Mouse (Mus musculus) midbrain, embryonic 11.5 days (tissue): ENCODE data around the gene Atp2c2. TPM values are rescaled to one million over a fixed set of nuclear protein-coding genes. Genes with fewer than 3 reads are reported as not detected.
A peak's percentile ranks its signal among the peaks of the same experiment; 100 is the strongest.

ENCODE experiments used
- ATAC-seq: fragments of 200-750 bp; cut with Nextera tagmentation; 2 replicates; pipeline ENCODE4 v1.8.0; 2017; ENCODE audit warnings: moderate TSS enrichment, moderate library complexity; ENCODE audit not compliant: low FRiP score
- DNase-seq: peaks from one replicate; pipeline ENCODE4 v3.0.0; 2015; ENCODE audit warnings: low spot score; ENCODE audit errors: missing footprints
- H3K27ac ChIP-seq: fragments of 300-500 bp; sonication (generic); 2 replicates; pipeline ENCODE4 v1.5.1; 2014; ENCODE audit warnings: low read depth, low read length
- H3K27me3 ChIP-seq: fragments of 300-500 bp; sonication (generic); 2 replicates; pipeline ENCODE4 v1.6.1; 2014; ENCODE audit warnings: mild to moderate bottlenecking, low read length, moderate library complexity, mixed read lengths; ENCODE audit not compliant: control insufficient read depth, insufficient read depth
- H3K36me3 ChIP-seq: fragments of 300-500 bp; sonication (generic); 2 replicates; pipeline ENCODE4 v1.6.1; 2014; ENCODE audit warnings: mild to moderate bottlenecking, low read length, moderate library complexity, mixed read lengths; ENCODE audit not compliant: control insufficient read depth, insufficient read depth
- H3K4me1 ChIP-seq: fragments of 300-500 bp; sonication (generic); 2 replicates; pipeline ENCODE4 v1.6.1; 2014; ENCODE audit warnings: low read length; ENCODE audit not compliant: control insufficient read depth, insufficient read depth
- H3K4me2 ChIP-seq: fragments of 300-500 bp; sonication (generic); 2 replicates; pipeline ENCODE4 v1.6.1; 2014; ENCODE audit warnings: mild to moderate bottlenecking, moderate library complexity
- H3K4me3 ChIP-seq: fragments of 300-500 bp; sonication (generic); 2 replicates; pipeline ENCODE4 v1.5.1; 2014; ENCODE audit warnings: low read depth, low read length
- H3K9ac ChIP-seq: fragments of 300-500 bp; sonication (generic); 2 replicates; pipeline ENCODE4 v1.6.1; 2014; ENCODE audit warnings: low read length
- H3K9me3 ChIP-seq: fragments of 300-500 bp; sonication (generic); 2 replicates; pipeline ENCODE4 v1.6.1; 2016; ENCODE audit warnings: low read length; ENCODE audit not compliant: control insufficient read depth
- WGBS: fragments of 180-500 bp; shearing (Covaris S2); extraction: QIAGEN DNeasy Blood & Tissue Kit; methylation state at CpG from one replicate; pipeline ENCODE4 v1.1.7; 2014; 5-methylcytosine and 5-hydroxymethylcytosine counted together
- polyA plus RNA-seq: library from polyadenylated mRNA; unstranded; fragments of >200 nt; fragmentation: Nextera tagmentation; extraction: Ambion mirVana; gene quantifications from 2 replicates; pipeline ENCODE4 v1.2.1, GENCODE M21; 2014

Atp2c2 gene
- polyA plus RNA-seq, 1 experiment from 2014 or later = 0.33 TPM

- 87% methylated on average over 22 of the region's 22 CpGs for WGBS
- H3K27me3 ChIP-seq = no peaks in the 10 kb centered on the region
- peaks cover 9% of the 10 kb centered on the region; the same call in 1 of the 2 replicates for H3K36me3 ChIP-seq
- no peak overlapping the region for H3K9ac ChIP-seq
- H3K9me3 ChIP-seq = no peaks in the 10 kb centered on the region
- H3K4me2 ChIP-seq = no peak overlapping the region
- no peak overlapping the region for H3K27ac ChIP-seq
- H3K4me3 ChIP-seq = no peak overlapping the region
- H3K4me1 ChIP-seq = no peaks in the 10 kb centered on the region
- DNase-seq = no peak
- no peak for ATAC-seq
Observed at GRCm38 (mm10) chr8:119765761-119766444, 66.1 kb downstream of the Atp2c2 start.

- Histone ChIP-seq H3K9ac (no peak overlapping the region), H3K4me2 (no peak overlapping the region; the same call in 1 of the 2 replicates), H3K36me3 (no peaks in the 10 kb centered on the region), H3K4me3 (no peak overlapping the region), H3K4me1 (peaks cover 15% of the 10 kb centered on the region), H3K9me3 (no peaks in the 10 kb centered on the region), H3K27ac (no peak overlapping the region), H3K27me3 (no peaks in the 10 kb centered on the region)
- no peak for DNase-seq
- WGBS = 91% methylated on average over 7 of the region's 7 CpGs
- no peak for ATAC-seq
Observed at GRCm38 (mm10) chr8:119776668-119777245, 76.9 kb downstream of the Atp2c2 start.

- 25% methylated on average over 7 of the region's 7 CpGs for WGBS
- Histone ChIP-seq H3K27me3 (no peaks in the 10 kb centered on the region), H3K4me3 (peak overlapping the region; percentile 53), H3K9ac (peak overlapping the region; percentile 84), H3K4me2 (peak overlapping the region; percentile 93), H3K36me3 (no peaks in the 10 kb centered on the region), H3K9me3 (no peaks in the 10 kb centered on the region), H3K4me1 (peaks cover 15% of the 10 kb centered on the region), H3K27ac (peak overlapping the region; percentile 61)
- ATAC-seq (peak; percentile 33), DNase-seq (no peak)
Observed at GRCm38 (mm10) chr8:119777765-119778164, 78.0 kb downstream of the Atp2c2 start.

GRCm38 (mm10) chr8:119778263-119778662 is 78.5 kb downstream of the Atp2c2 start, which contains the start of gene Tldc1:
Gene Tldc1, minus strand, starts transcription at chr8:119778416.
- DNase-seq = peak; percentile 100
- peak within 1 kb of the TSS; percentile 93 for H3K4me2 ChIP-seq
- no peaks in the 10 kb centered on the region for H3K36me3 ChIP-seq
- peak within 1 kb of the TSS; percentile 84 for H3K9ac ChIP-seq
- H3K9me3 ChIP-seq = no peaks in the 10 kb centered on the region
- peak within 1 kb of the TSS; percentile 53 for H3K4me3 ChIP-seq
- ATAC-seq = peak; percentile 97
- under 1% methylated on average over 18 of the region's 18 CpGs for WGBS
- H3K27ac ChIP-seq = peak within 1 kb of the TSS; percentile 61
- H3K4me1 ChIP-seq = peaks cover 15% of the 10 kb centered on the region
- no peaks in the 10 kb centered on the region for H3K27me3 ChIP-seq

GRCm38 (mm10) chr8:119779013-119779737 is 79.4 kb downstream of the Atp2c2 start:
- no peaks in the 10 kb centered on the region for H3K27me3 ChIP-seq
- no peak overlapping the region for H3K9ac ChIP-seq
- ATAC-seq (peak; percentile 17; the same call in 1 of the 2 replicates), DNase-seq (peak; percentile 96)
- H3K27ac ChIP-seq = no peak overlapping the region; the same call in 1 of the 2 replicates
- no peaks in the 10 kb centered on the region for H3K36me3 ChIP-seq
- H3K9me3 ChIP-seq = no peaks in the 10 kb centered on the region
- no peak overlapping the region for H3K4me2 ChIP-seq
- peaks cover 17% of the 10 kb centered on the region for H3K4me1 ChIP-seq
- H3K4me3 ChIP-seq = no peak overlapping the region
- WGBS = 25% methylated on average over 14 of the region's 14 CpGs

GRCm38 (mm10) chr8:119780402-119781049 is 80.7 kb downstream of the Atp2c2 start:
- Histone ChIP-seq H3K9ac (no peak overlapping the region), H3K4me1 (peaks cover 19% of the 10 kb centered on the region), H3K27me3 (no peaks in the 10 kb centered on the region), H3K36me3 (no peaks in the 10 kb centered on the region), H3K4me3 (no peak overlapping the region), H3K4me2 (no peak overlapping the region), H3K27ac (no peak overlapping the region), H3K9me3 (no peaks in the 10 kb centered on the region)
- DNase-seq (no peak), ATAC-seq (no peak)
- 85% methylated on average over 9 of the region's 9 CpGs for WGBS

- Histone ChIP-seq H3K9ac (no peak overlapping the region), H3K4me2 (no peak overlapping the region), H3K4me3 (no peak overlapping the region), H3K27ac (no peak overlapping the region), H3K4me1 (peaks cover 25% of the 10 kb centered on the region), H3K27me3 (no peaks in the 10 kb centered on the region), H3K9me3 (no peaks in the 10 kb centered on the region), H3K36me3 (no peaks in the 10 kb centered on the region)
- no peak for ATAC-seq
- no peak for DNase-seq
- 72% methylated on average over 4 of the region's 4 CpGs for WGBS
Observed at GRCm38 (mm10) chr8:119781086-119781840, 81.5 kb downstream of the Atp2c2 start.

- peaks cover 20% of the 10 kb centered on the region for H3K4me1 ChIP-seq
- no peak overlapping the region for H3K4me3 ChIP-seq
- no peak overlapping the region for H3K27ac ChIP-seq
- H3K27me3 ChIP-seq = no peaks in the 10 kb centered on the region
- no peak overlapping the region for H3K4me2 ChIP-seq
- ATAC-seq = no peak
- peak; percentile 93 for DNase-seq
- no peaks in the 10 kb centered on the region for H3K36me3 ChIP-seq
- WGBS = 11% methylated on average over 5 of the region's 5 CpGs
- H3K9ac ChIP-seq = no peak overlapping the region
- H3K9me3 ChIP-seq = no peaks in the 10 kb centered on the region
Observed at GRCm38 (mm10) chr8:119782715-119783114, 82.9 kb downstream of the Atp2c2 start.
